Mouse (Mus musculus): Measurements from ENCODE around the gene Myl7. TPM values are rescaled to one million over a fixed set of nuclear protein-coding genes. Genes with fewer than 3 reads are reported as not detected.
"Not testable (repeated sequence)": the region's sequence is repeated elsewhere in the genome, so short reads cannot be mapped to it uniquely, and the experiment has no call there.

The Myl7 gene
- polyA plus RNA-seq, 1 experiment from 2014 or later = not detected

- ChIA-PET CTCF (interaction anchor here (1.2 to 2.8 kb wide), 3 partner anchors 15 to 61 kb away, joined by 3 to 11 read pairs (median 3); partner anchors contain the start of gene Polm), POLR2A (no interaction called here)
- TF ChIP-seq CTCF (IDR thresholded peaks at IDR 0.05) = no peak
- DNase-seq (ENCODE audit: low read depth, low spot score) (no peak), ATAC-seq (peak; percentile 52)
- H3K27me3 ChIP-seq = no peaks in the 10 kb centered on the region
- in situ Hi-C loops (cut with MboI; ENCODE audit: low pct_unique_long_range_greater_than_20kb) = loop anchor here (5.0 kb wide), 1 partner anchor 105 kb away; the partner anchor contains the start of gene Dbnl
Observed at GRCm38 (mm10) chr11:5892151-5892591, 6.4 kb downstream of the Myl7 start.

- CTCF ChIA-PET = interaction anchor here (1.0 to 4.4 kb wide), 4 partner anchors 8 to 54 kb away, joined by 3 to 82 read pairs (median 6); partner anchors contain the start of gene Polm
- DNase-seq (ENCODE audit: low read depth, low spot score); POLR2A ChIA-PET; H3K27me3 ChIP-seq; ATAC-seq; in situ Hi-C loops (cut with MboI; ENCODE audit: low pct_unique_long_range_greater_than_20kb): not testable (repeated sequence)
Observed at GRCm38 (mm10) chr11:5888563-5888962, 10.0 kb downstream of the Myl7 start.

- in situ Hi-C loops (cut with MboI; ENCODE audit: low pct_unique_long_range_greater_than_20kb) = no loop called here
- ChIA-PET POLR2A (interaction anchor here (1.1 to 1.9 kb wide), 2 partner anchors 13 to 50 kb away, joined by 3 to 7 read pairs; no protein-coding TSS in a partner anchor), CTCF (interaction anchor here (1.3 to 4.4 kb wide), 13 partner anchors 8 to 161 kb away, joined by 3 to 82 read pairs (median 9); partner anchors contain the start of genes Pold2 and Polm)
- DNase-seq (ENCODE audit: low read depth, low spot score) (no peak), ATAC-seq (no peak)
- no peaks in the 10 kb centered on the region for H3K27me3 ChIP-seq
- no peak for TF ChIP-seq CTCF (IDR thresholded peaks at IDR 0.05)
Observed at GRCm38 (mm10) chr11:5887250-5887649, 11.3 kb downstream of the Myl7 start.

GRCm38 (mm10) chr11:5886187-5886586 lies 12.4 kb downstream of the Myl7 start:
- no peaks in the 10 kb centered on the region for H3K27me3 ChIP-seq
- peak; percentile 37 for ATAC-seq
- DNase-seq (ENCODE audit: low read depth, low spot score) = no peak
- POLR2A ChIA-PET = interaction anchor here (1.0 to 1.9 kb wide), 5 partner anchors 10 to 51 kb away, joined by 3 to 7 read pairs (median 6); no protein-coding TSS in a partner anchor
- peak; percentile 86 for TF ChIP-seq CTCF (IDR thresholded peaks at IDR 0.05)
- in situ Hi-C loops (cut with MboI; ENCODE audit: low pct_unique_long_range_greater_than_20kb) = no loop called here
- CTCF ChIA-PET = interaction anchor here (0.6 to 4.4 kb wide), 31 partner anchors 9 to 160 kb away, joined by 3 to 82 read pairs (median 5); partner anchors contain the start of genes Dbnl, Pold2 and Polm

GRCm38 (mm10) chr11:5882518-5882917 lies 16.1 kb downstream of the Myl7 start:
- no peak for DNase-seq (ENCODE audit: low read depth, low spot score)
- CTCF ChIA-PET = interaction anchor here (1.1 to 2.2 kb wide), 4 partner anchors 31 to 91 kb away, joined by 3 to 6 read pairs (median 5); no protein-coding TSS in a partner anchor
- no peaks in the 10 kb centered on the region for H3K27me3 ChIP-seq
- ATAC-seq = no peak
- in situ Hi-C loops (cut with MboI; ENCODE audit: low pct_unique_long_range_greater_than_20kb) = loop anchor here (5.0 kb wide), 1 partner anchor 35 kb away; no protein-coding TSS in a partner anchor
- POLR2A ChIA-PET = interaction anchor here (1.2 kb wide), 1 partner anchor 30 kb away, joined by 5 read pairs; no protein-coding TSS in a partner anchor
- TF ChIP-seq CTCF (IDR thresholded peaks at IDR 0.05) = no peak

- no peak for TF ChIP-seq CTCF (IDR thresholded peaks at IDR 0.05)
- no peaks in the 10 kb centered on the region for H3K27me3 ChIP-seq
- in situ Hi-C loops (cut with MboI; ENCODE audit: low pct_unique_long_range_greater_than_20kb) = loop anchor here (5.0 kb wide), 1 partner anchor 33 kb away; no protein-coding TSS in a partner anchor
- CTCF ChIA-PET = interaction anchor here (0.6 to 3.3 kb wide), 12 partner anchors 9 to 92 kb away, joined by 3 to 19 read pairs (median 3); partner anchors contain the start of gene Dbnl
- DNase-seq (ENCODE audit: low read depth, low spot score) (no peak), ATAC-seq (no peak)
- POLR2A ChIA-PET = interaction anchor here (3.5 kb wide), 1 partner anchor 43 kb away, joined by 20 read pairs; the partner anchor contains the start of gene Polm
Observed at GRCm38 (mm10) chr11:5879905-5880304, 18.7 kb downstream of the Myl7 start.

GRCm38 (mm10) chr11:5878661-5879060 lies 19.9 kb downstream of the Myl7 start:
- no peaks in the 10 kb centered on the region for H3K27me3 ChIP-seq
- ATAC-seq = no peak
- POLR2A ChIA-PET = interaction anchor here (1.1 to 3.6 kb wide), 7 partner anchors 10 to 75 kb away, joined by 3 to 20 read pairs (median 4); partner anchors contain the start of gene Polm
- no peak for DNase-seq (ENCODE audit: low read depth, low spot score)
- TF ChIP-seq CTCF (IDR thresholded peaks at IDR 0.05) = no peak
- in situ Hi-C loops (cut with MboI; ENCODE audit: low pct_unique_long_range_greater_than_20kb) = no loop called here
- CTCF ChIA-PET = interaction anchor here (1.4 to 5.1 kb wide), 5 partner anchors 8 to 91 kb away, joined by 3 to 26 read pairs (median 15); partner anchors contain the start of gene Dbnl

- POLR2A ChIA-PET = interaction anchor here (0.6 to 3.6 kb wide), 11 partner anchors 9 to 913 kb away, joined by 3 to 20 read pairs (median 5); partner anchors contain the start of gene Polm
- no peaks in the 10 kb centered on the region for H3K27me3 ChIP-seq
- no peak for TF ChIP-seq CTCF (IDR thresholded peaks at IDR 0.05)
- CTCF ChIA-PET = interaction anchor here (0.9 to 5.1 kb wide), 7 partner anchors 8 to 42 kb away, joined by 3 to 26 read pairs (median 15); no protein-coding TSS in a partner anchor
- ATAC-seq (peak; percentile 96), DNase-seq (ENCODE audit: low read depth, low spot score) (peak; percentile 92)
- in situ Hi-C loops (cut with MboI; ENCODE audit: low pct_unique_long_range_greater_than_20kb) = no loop called here
Observed at GRCm38 (mm10) chr11:5877921-5878526, 20.6 kb downstream of the Myl7 start, which contains the start of gene Pold2. TSS of gene Pold2 (minus strand) at chr11:5878292.

- DNase-seq (ENCODE audit: low read depth, low spot score) (no peak), ATAC-seq (no peak)
- ChIA-PET CTCF (interaction anchor here (0.9 to 5.1 kb wide), 6 partner anchors 9 to 41 kb away, joined by 3 to 26 read pairs (median 10); no protein-coding TSS in a partner anchor), POLR2A (interaction anchor here (0.6 to 3.6 kb wide), 8 partner anchors 11 to 913 kb away, joined by 3 to 20 read pairs (median 7); partner anchors contain the start of gene Polm)
- in situ Hi-C loops (cut with MboI; ENCODE audit: low pct_unique_long_range_greater_than_20kb) = no loop called here
- TF ChIP-seq CTCF (IDR thresholded peaks at IDR 0.05) = no peak
- H3K27me3 ChIP-seq = no peaks in the 10 kb centered on the region
Observed at GRCm38 (mm10) chr11:5877421-5877820, 21.2 kb downstream of the Myl7 start.

- CTCF ChIA-PET = interaction anchor here (1.0 to 1.5 kb wide), 3 partner anchors 13 to 37 kb away, joined by 3 to 4 read pairs (median 4); no protein-coding TSS in a partner anchor
- DNase-seq (ENCODE audit: low read depth, low spot score) (no peak), ATAC-seq (no peak)
- in situ Hi-C loops (cut with MboI; ENCODE audit: low pct_unique_long_range_greater_than_20kb) = loop anchor here (25.0 kb wide), 1 partner anchor 1586 kb away; no protein-coding TSS in a partner anchor
- TF ChIP-seq CTCF (IDR thresholded peaks at IDR 0.05) = no peak
- no peaks in the 10 kb centered on the region for H3K27me3 ChIP-seq
- POLR2A ChIA-PET = no interaction called here
Observed at GRCm38 (mm10) chr11:5873192-5873591, 25.4 kb downstream of the Myl7 start.

Measured in Patski (cell line).